Mouse (Mus musculus) lung, embryonic 15.5 days (tissue): ENCODE results near the gene Lgr4. TPM values are rescaled to one million over a fixed set of nuclear protein-coding genes. Genes with fewer than 3 reads are reported as not detected.

Experiments
- ATAC-seq: fragments of 200-750 bp; cut with Nextera tagmentation; 2 replicates; pipeline ENCODE4 v1.8.0; 2017; ENCODE audit warnings: moderate number of reproducible peaks, borderline replicate concordance; ENCODE audit not compliant: low FRiP score, low TSS enrichment; ENCODE audit errors: extremely low read depth
- H3K27ac ChIP-seq: fragments of 300-500 bp; sonication (generic); 2 replicates; pipeline ENCODE4 v1.5.1; 2015; ENCODE audit warnings: moderate library complexity, mild to moderate bottlenecking, inconsistent platforms
- H3K27me3 ChIP-seq: fragments of 300-500 bp; sonication (generic); 2 replicates; pipeline ENCODE4 v1.6.1; 2015; ENCODE audit warnings: inconsistent platforms
- H3K36me3 ChIP-seq: fragments of 300-500 bp; sonication (generic); 2 replicates; pipeline ENCODE4 v1.6.1; 2015; ENCODE audit warnings: inconsistent platforms
- H3K4me1 ChIP-seq: fragments of 300-500 bp; sonication (generic); 2 replicates; pipeline ENCODE4 v1.6.1; 2015; ENCODE audit warnings: inconsistent platforms
- H3K4me2 ChIP-seq: fragments of 300-500 bp; sonication (generic); 2 replicates; pipeline ENCODE4 v1.6.1; 2015; ENCODE audit warnings: inconsistent platforms, mild to moderate bottlenecking, moderate library complexity
- H3K4me3 ChIP-seq: fragments of 300-500 bp; sonication (generic); 2 replicates; pipeline ENCODE4 v1.5.1; 2015; ENCODE audit warnings: mild to moderate bottlenecking, inconsistent platforms
- H3K9ac ChIP-seq: fragments of 300-500 bp; sonication (generic); 2 replicates; pipeline ENCODE4 v1.6.1; 2015; ENCODE audit warnings: inconsistent platforms
- H3K9me3 ChIP-seq: fragments of 300-500 bp; sonication (generic); 2 replicates; pipeline ENCODE4 v1.6.1; 2016; ENCODE audit warnings: inconsistent platforms
- WGBS: fragments of 180-500 bp; shearing (Covaris S2); methylation state at CpG from one replicate; pipeline ENCODE4 v1.1.7; 2015; 5-methylcytosine and 5-hydroxymethylcytosine counted together
- polyA plus RNA-seq: library from polyadenylated mRNA; unstranded; fragments of >200 nt; fragmentation: Nextera tagmentation; extraction: Ambion mirVana; gene quantifications from 2 replicates; pipeline ENCODE4 v1.2.1, GENCODE M21; 2015

Lgr4 gene
- polyA plus RNA-seq, 1 experiment from 2014 or later: 3.0 TPM

GRCm38 (mm10) chr2:109969381-109969780, 51.9 kb downstream of the Lgr4 start:
- ATAC-seq: no peak
- Histone ChIP-seq H3K9ac (no peak overlapping the region), H3K27ac (no peak overlapping the region), H3K9me3 (no peaks in the 10 kb centered on the region), H3K36me3 (no peaks in the 10 kb centered on the region), H3K4me2 (no peak overlapping the region), H3K27me3 (no peaks in the 10 kb centered on the region; the same call in 1 of the 2 replicates), H3K4me3 (no peak overlapping the region), H3K4me1 (no peaks in the 10 kb centered on the region)
- WGBS: 80% methylated on average over 3 of the region's 3 CpGs

- Histone ChIP-seq H3K4me3 (no peak overlapping the region), H3K4me1 (no peaks in the 10 kb centered on the region), H3K27me3 (no peaks in the 10 kb centered on the region; the same call in 1 of the 2 replicates), H3K9ac (no peak overlapping the region), H3K4me2 (no peak overlapping the region), H3K36me3 (no peaks in the 10 kb centered on the region), H3K9me3 (no peaks in the 10 kb centered on the region), H3K27ac (no peak overlapping the region)
- ATAC-seq: no peak
- WGBS: 39% methylated on average over 10 of the region's 10 CpGs
Measured at GRCm38 (mm10) chr2:109969926-109970532, 52.6 kb downstream of the Lgr4 start.

- no peak overlapping the region for H3K27ac ChIP-seq
- no peaks in the 10 kb centered on the region for H3K9me3 ChIP-seq
- no peak for ATAC-seq
- H3K36me3 ChIP-seq: no peaks in the 10 kb centered on the region
- H3K4me3 ChIP-seq: no peak overlapping the region
- H3K27me3 ChIP-seq: no peaks in the 10 kb centered on the region; the same call in 1 of the 2 replicates
- H3K4me1 ChIP-seq: no peaks in the 10 kb centered on the region
- 62% methylated on average over 8 of the region's 8 CpGs for WGBS
- no peak overlapping the region for H3K9ac ChIP-seq
- no peak overlapping the region for H3K4me2 ChIP-seq
Measured at GRCm38 (mm10) chr2:109970744-109971410, 53.4 kb downstream of the Lgr4 start.

- no peaks in the 10 kb centered on the region for H3K4me1 ChIP-seq
- no peak for ATAC-seq
- no peaks in the 10 kb centered on the region for H3K36me3 ChIP-seq
- H3K27me3 ChIP-seq: peaks cover 3% of the 10 kb centered on the region; the same call in 1 of the 2 replicates
- H3K9me3 ChIP-seq: no peaks in the 10 kb centered on the region
- H3K4me3 ChIP-seq: no peak overlapping the region
- H3K9ac ChIP-seq: no peak overlapping the region
- H3K4me2 ChIP-seq: no peak overlapping the region
- WGBS: 77% methylated on average over 2 of the region's 2 CpGs
- no peak overlapping the region for H3K27ac ChIP-seq
Measured at GRCm38 (mm10) chr2:109972310-109972709, 54.9 kb downstream of the Lgr4 start.

- Histone ChIP-seq H3K27ac (no peak overlapping the region), H3K4me1 (no peaks in the 10 kb centered on the region), H3K9ac (no peak overlapping the region), H3K4me2 (no peak overlapping the region), H3K27me3 (peaks cover 3% of the 10 kb centered on the region; the same call in 1 of the 2 replicates), H3K4me3 (no peak overlapping the region), H3K9me3 (no peaks in the 10 kb centered on the region), H3K36me3 (no peaks in the 10 kb centered on the region)
- ATAC-seq: no peak
- 76% methylated on average over 7 of the region's 7 CpGs for WGBS
Measured at GRCm38 (mm10) chr2:109972922-109973321, 55.5 kb downstream of the Lgr4 start.

GRCm38 (mm10) chr2:109974807-109975206, 57.4 kb downstream of the Lgr4 start:
- Histone ChIP-seq H3K36me3 (no peaks in the 10 kb centered on the region), H3K27me3 (peaks cover 3% of the 10 kb centered on the region; the same call in 1 of the 2 replicates), H3K9me3 (no peaks in the 10 kb centered on the region), H3K4me2 (no peak overlapping the region), H3K27ac (no peak overlapping the region), H3K4me3 (no peak overlapping the region), H3K9ac (no peak overlapping the region), H3K4me1 (no peaks in the 10 kb centered on the region)
- ATAC-seq: no peak
- 91% methylated on average over 7 of the region's 7 CpGs for WGBS

- no peak overlapping the region for H3K4me3 ChIP-seq
- H3K36me3 ChIP-seq: no peaks in the 10 kb centered on the region
- H3K27ac ChIP-seq: no peak overlapping the region
- ATAC-seq: no peak
- no peaks in the 10 kb centered on the region for H3K9me3 ChIP-seq
- 83% methylated on average over 2 of the region's 2 CpGs for WGBS
- H3K9ac ChIP-seq: no peak overlapping the region
- H3K4me2 ChIP-seq: no peak overlapping the region
- H3K4me1 ChIP-seq: no peaks in the 10 kb centered on the region
- peaks cover 10% of the 10 kb centered on the region; the same call in 1 of the 2 replicates for H3K27me3 ChIP-seq
Measured at GRCm38 (mm10) chr2:109976181-109976580, 58.7 kb downstream of the Lgr4 start.

GRCm38 (mm10) chr2:109977322-109977721, 59.9 kb downstream of the Lgr4 start:
- no peak overlapping the region for H3K27ac ChIP-seq

GRCm38 (mm10) chr2:109979209-109979608, 61.8 kb downstream of the Lgr4 start:
- no peaks in the 10 kb centered on the region for H3K36me3 ChIP-seq
- H3K4me3 ChIP-seq: no peak overlapping the region
- no peak for ATAC-seq
- H3K4me2 ChIP-seq: no peak overlapping the region
- no peak overlapping the region for H3K27ac ChIP-seq
- H3K4me1 ChIP-seq: no peaks in the 10 kb centered on the region
- H3K27me3 ChIP-seq: peaks cover 18% of the 10 kb centered on the region; the same call in 1 of the 2 replicates
- no peaks in the 10 kb centered on the region for H3K9me3 ChIP-seq
- no peak overlapping the region for H3K9ac ChIP-seq

More at GRCm38 (mm10) chr2:109977322-109977721, 59.9 kb downstream of the Lgr4 start:
- H3K36me3 ChIP-seq: no peaks in the 10 kb centered on the region
- H3K4me3 ChIP-seq: no peak overlapping the region
- H3K4me2 ChIP-seq: no peak overlapping the region
- no peaks in the 10 kb centered on the region for H3K9me3 ChIP-seq
- no peak overlapping the region for H3K9ac ChIP-seq
- no peak for ATAC-seq
- 86% methylated on average over 6 of the region's 6 CpGs for WGBS
- peaks cover 12% of the 10 kb centered on the region; the same call in 1 of the 2 replicates for H3K27me3 ChIP-seq
- no peaks in the 10 kb centered on the region for H3K4me1 ChIP-seq

- no peak for ATAC-seq
- H3K4me1 ChIP-seq: no peaks in the 10 kb centered on the region
- H3K36me3 ChIP-seq: no peaks in the 10 kb centered on the region
- no peak overlapping the region for H3K4me3 ChIP-seq
- no peak overlapping the region for H3K27ac ChIP-seq
- peaks cover 48% of the 10 kb centered on the region for H3K27me3 ChIP-seq
- WGBS: 80% methylated on average over 6 of the region's 6 CpGs
- no peaks in the 10 kb centered on the region for H3K9me3 ChIP-seq
- no peak overlapping the region for H3K9ac ChIP-seq
- H3K4me2 ChIP-seq: no peak overlapping the region
Measured at GRCm38 (mm10) chr2:109983435-109983834, 66.0 kb downstream of the Lgr4 start.

- no peaks in the 10 kb centered on the region for H3K9me3 ChIP-seq
- H3K27ac ChIP-seq: no peak overlapping the region
- H3K4me2 ChIP-seq: no peak overlapping the region
- no peaks in the 10 kb centered on the region for H3K36me3 ChIP-seq
- no peaks in the 10 kb centered on the region for H3K4me1 ChIP-seq
- H3K9ac ChIP-seq: no peak overlapping the region
- H3K27me3 ChIP-seq: peaks cover 57% of the 10 kb centered on the region
- WGBS: 55% methylated on average over 1 of the region's 1 CpGs
- H3K4me3 ChIP-seq: no peak overlapping the region
- ATAC-seq: no peak
Measured at GRCm38 (mm10) chr2:109984930-109985329, 67.5 kb downstream of the Lgr4 start.

- ATAC-seq: no peak
- no peak overlapping the region for H3K4me2 ChIP-seq
- H3K27me3 ChIP-seq: peaks cover 54% of the 10 kb centered on the region
- no peak overlapping the region for H3K27ac ChIP-seq
- no peaks in the 10 kb centered on the region for H3K4me1 ChIP-seq
- no peaks in the 10 kb centered on the region for H3K36me3 ChIP-seq
- no peaks in the 10 kb centered on the region for H3K9me3 ChIP-seq
- H3K9ac ChIP-seq: no peak overlapping the region
- WGBS: 41% methylated on average over 9 of the region's 9 CpGs
- H3K4me3 ChIP-seq: no peak overlapping the region
Measured at GRCm38 (mm10) chr2:109985560-109985959, 68.1 kb downstream of the Lgr4 start.
